Mouse (Mus musculus): ENCODE measurements around the gene Gm10772. TPM values are rescaled to one million over a fixed set of nuclear protein-coding genes. Genes with fewer than 3 reads are reported as not detected.

The Gm10772 gene
- total RNA-seq (2023): not detected

DNA sequence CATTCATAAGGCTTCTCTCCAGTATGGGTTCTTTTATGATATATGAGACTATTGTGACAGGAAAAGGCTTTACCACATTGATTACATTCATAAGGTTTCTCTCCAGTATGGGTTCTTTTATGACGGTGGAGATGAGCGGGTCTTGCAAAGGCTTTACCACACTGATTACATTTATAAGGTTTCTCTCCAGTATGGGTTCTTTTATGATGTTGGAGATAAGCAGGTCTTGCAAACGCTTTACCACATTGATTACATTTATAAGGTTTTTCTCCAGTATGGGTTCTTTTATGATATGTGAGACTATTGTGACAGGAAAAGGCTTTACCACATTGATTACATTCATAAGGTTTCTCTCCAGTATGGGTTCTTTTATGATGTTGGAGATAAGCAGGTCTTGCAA is at the start of gene Gm10772:
TSS of gene Gm10772 (minus strand) at position 101 of the 400 bp plus-strand sequence.

Other genes starting within 250 kb of the Gm10772 start
- gene Gm10324, start 108.0 kb downstream of the Gm10772 start, total RNA-seq (2023): not detected
- not detected for gene 2410141K09Rik, start 213.5 kb upstream of the Gm10772 start, total RNA-seq (2023)